Mouse (Mus musculus): ENCODE measurements around the gene Eipr1. TPM values are rescaled to one million over a fixed set of nuclear protein-coding genes. Genes with fewer than 3 reads are reported as not detected.

Gene Eipr1
- polyA plus RNA-seq, 1 experiment from 2014 or later, result 87.5 TPM

DNA sequence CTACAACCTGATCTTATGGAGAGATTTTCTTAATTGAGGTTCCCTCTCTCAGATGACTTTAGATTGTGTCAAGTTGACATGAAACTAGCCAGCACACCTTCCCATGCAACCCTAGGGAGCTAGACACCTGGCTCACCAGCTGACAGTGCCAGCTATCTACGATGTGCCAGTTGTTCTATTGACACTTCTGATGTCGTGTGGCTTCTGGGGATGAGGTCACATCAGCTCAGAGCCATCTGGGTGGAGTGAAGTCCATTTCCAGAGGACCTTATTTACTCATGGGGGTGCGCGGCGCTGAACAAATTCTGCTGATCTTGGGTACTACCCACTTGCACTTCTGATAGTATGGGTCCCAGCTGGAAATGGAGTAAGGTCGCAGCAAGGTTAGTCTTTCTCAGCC lies 146.7 kb downstream of the Eipr1 start:
- H3K4me2 ChIP-seq (ENCODE audit: low read length), result no peak overlapping the region
- no peaks in the 10 kb centered on the region for H3K9me3 ChIP-seq (replicated peaks; ENCODE audit: control insufficient read depth, low read length)
- H3K27ac ChIP-seq (ENCODE audit: low read depth, low read length), result no peak overlapping the region
- H3K4me3 ChIP-seq (ENCODE audit: low read depth, low read length), result no peak overlapping the region
- H3K9ac ChIP-seq (ENCODE audit: low read length), result no peak overlapping the region
- no peak for DNase-seq (ENCODE audit: low spot score)
- H3K27me3 ChIP-seq (replicated peaks; ENCODE audit: control insufficient read depth, insufficient read depth, low read length), result no peaks in the 10 kb centered on the region
- no peaks in the 10 kb centered on the region for H3K4me1 ChIP-seq (ENCODE audit: control insufficient read depth, insufficient read depth, low read length)
- WGBS, result 96% methylated on average over 6 of the region's 6 CpGs
- no peak for ATAC-seq
- H3K36me3 ChIP-seq (ENCODE audit: control insufficient read depth, insufficient read depth, low read length), result no peaks in the 10 kb centered on the region

DNA sequence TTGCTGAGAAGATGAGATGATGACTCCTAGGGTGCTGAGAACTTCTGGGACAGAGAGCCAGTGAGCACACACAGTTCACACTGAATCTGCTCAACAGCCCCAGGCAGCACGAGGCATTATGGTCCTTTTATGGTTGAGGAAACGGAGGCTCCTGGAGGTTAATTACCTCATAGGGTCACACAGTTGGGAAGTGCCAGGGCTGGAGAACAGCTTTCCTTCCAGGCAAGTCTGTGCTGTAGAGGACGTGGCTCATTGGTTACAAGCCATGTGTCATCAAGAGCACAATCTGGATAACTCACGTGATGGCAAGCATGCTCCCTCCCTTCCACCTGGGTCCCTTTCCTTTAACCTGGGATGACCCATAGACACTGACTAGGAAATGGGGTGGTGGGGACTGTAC lies 148.1 kb downstream of the Eipr1 start:
- Histone ChIP-seq H3K4me2 (ENCODE audit: low read length) (no peak overlapping the region), H3K4me3 (ENCODE audit: low read depth, low read length) (no peak overlapping the region), H3K27ac (ENCODE audit: low read depth, low read length) (no peak overlapping the region), H3K27me3 (replicated peaks; ENCODE audit: control insufficient read depth, insufficient read depth, low read length) (no peaks in the 10 kb centered on the region), H3K9ac (ENCODE audit: low read length) (no peak overlapping the region), H3K9me3 (replicated peaks; ENCODE audit: control insufficient read depth, low read length) (no peaks in the 10 kb centered on the region), H3K36me3 (ENCODE audit: control insufficient read depth, insufficient read depth, low read length) (no peaks in the 10 kb centered on the region), H3K4me1 (ENCODE audit: control insufficient read depth, insufficient read depth, low read length) (no peaks in the 10 kb centered on the region)
- 70% methylated on average over 4 of the region's 4 CpGs for WGBS
- ATAC-seq (no peak), DNase-seq (ENCODE audit: low spot score) (no peak)

DNA sequence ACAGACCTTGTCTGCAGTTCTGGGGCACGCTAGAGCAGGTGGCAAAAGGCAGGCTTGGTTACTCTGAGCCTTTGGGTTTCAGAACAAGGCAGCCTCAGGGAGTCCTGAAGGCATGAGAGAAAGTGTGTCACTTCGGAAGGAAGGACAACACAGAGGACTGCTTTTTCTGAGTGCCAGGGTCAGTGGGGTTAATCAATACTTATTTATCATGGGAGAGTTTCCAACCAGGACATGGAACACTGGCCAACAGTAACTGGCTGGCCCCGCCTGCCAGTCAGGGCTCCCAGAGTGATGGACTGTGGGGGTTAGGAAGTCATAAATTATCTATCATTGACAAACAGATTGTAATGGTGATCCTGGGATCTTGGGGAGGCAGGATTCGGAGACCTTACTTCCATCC lies 148.7 kb downstream of the Eipr1 start:
- Histone ChIP-seq H3K36me3 (ENCODE audit: control insufficient read depth, insufficient read depth, low read length) (no peaks in the 10 kb centered on the region), H3K4me3 (ENCODE audit: low read depth, low read length) (no peak overlapping the region), H3K27me3 (replicated peaks; ENCODE audit: control insufficient read depth, insufficient read depth, low read length) (no peaks in the 10 kb centered on the region), H3K9ac (ENCODE audit: low read length) (no peak overlapping the region), H3K4me2 (ENCODE audit: low read length) (no peak overlapping the region), H3K4me1 (ENCODE audit: control insufficient read depth, insufficient read depth, low read length) (no peaks in the 10 kb centered on the region), H3K9me3 (replicated peaks; ENCODE audit: control insufficient read depth, low read length) (no peaks in the 10 kb centered on the region), H3K27ac (ENCODE audit: low read depth, low read length) (no peak overlapping the region)
- ATAC-seq (no peak), DNase-seq (ENCODE audit: low spot score) (no peak)
- WGBS, result 91% methylated on average over 4 of the region's 4 CpGs

DNA sequence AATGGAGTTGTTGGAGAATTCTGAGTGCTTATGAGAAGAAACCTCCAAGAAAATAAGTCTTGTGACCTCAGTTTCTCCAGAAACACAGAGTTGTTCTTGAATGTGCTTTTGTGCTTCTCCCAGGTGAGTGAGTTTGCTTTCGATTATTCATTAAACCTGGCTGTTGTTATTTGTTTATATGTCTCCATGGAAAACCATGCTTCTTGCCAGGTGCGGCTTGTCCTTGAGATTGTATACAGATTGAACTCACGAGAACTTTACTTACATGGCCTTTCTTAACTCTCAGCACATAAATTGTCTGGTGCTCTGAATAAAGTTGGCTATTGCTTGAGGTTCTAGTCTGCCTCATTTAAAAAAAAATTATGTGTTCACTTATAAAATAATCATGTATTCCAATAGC lies 150.5 kb downstream of the Eipr1 start:
- H3K27ac ChIP-seq (ENCODE audit: low read depth, low read length), result no peak overlapping the region
- no peak overlapping the region for H3K4me2 ChIP-seq (ENCODE audit: low read length)
- DNase-seq (ENCODE audit: low spot score), result no peak
- H3K9ac ChIP-seq (ENCODE audit: low read length), result no peak overlapping the region
- no peak for ATAC-seq
- H3K4me1 ChIP-seq (ENCODE audit: control insufficient read depth, insufficient read depth, low read length), result 0 out of 2 replicates have a peak, but pooled peaks cover 3% of the 10 kb centered on the region
- no peaks in the 10 kb centered on the region for H3K27me3 ChIP-seq (replicated peaks; ENCODE audit: control insufficient read depth, insufficient read depth, low read length)
- no peak overlapping the region for H3K4me3 ChIP-seq (ENCODE audit: low read depth, low read length)
- WGBS, result 88% methylated on average over 3 of the region's 3 CpGs
- H3K9me3 ChIP-seq (replicated peaks; ENCODE audit: control insufficient read depth, low read length), result no peaks in the 10 kb centered on the region
- no peaks in the 10 kb centered on the region for H3K36me3 ChIP-seq (ENCODE audit: control insufficient read depth, insufficient read depth, low read length)

DNA sequence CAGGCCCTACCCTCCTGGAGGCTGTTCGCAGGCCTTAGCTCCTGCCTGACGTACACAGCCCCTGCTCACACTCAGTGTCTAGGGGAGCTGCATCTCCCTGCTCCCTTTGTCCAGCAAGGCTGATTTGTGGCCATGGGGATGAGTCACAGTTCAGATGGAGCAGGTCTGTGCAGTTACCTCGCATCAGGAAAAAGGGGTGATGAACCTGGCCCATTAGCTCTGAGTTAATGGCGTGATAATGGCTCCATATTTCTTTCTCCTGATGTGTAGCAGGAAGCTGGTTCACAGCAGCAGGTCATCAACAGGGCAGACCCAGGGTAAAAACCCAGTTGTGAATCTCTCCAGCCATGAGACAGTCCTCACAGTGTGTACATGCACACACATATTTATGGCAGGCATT lies 151.5 kb downstream of the Eipr1 start:
- 85% methylated on average over 4 of the region's 4 CpGs for WGBS
- Histone ChIP-seq H3K9ac (ENCODE audit: low read length) (no peak overlapping the region), H3K36me3 (ENCODE audit: control insufficient read depth, insufficient read depth, low read length) (no peaks in the 10 kb centered on the region), H3K4me2 (ENCODE audit: low read length) (no peak overlapping the region), H3K27ac (ENCODE audit: low read depth, low read length) (peak overlapping the region; percentile 14; the same call in 1 of the 2 replicates), H3K27me3 (replicated peaks; ENCODE audit: control insufficient read depth, insufficient read depth, low read length) (no peaks in the 10 kb centered on the region), H3K4me3 (ENCODE audit: low read depth, low read length) (no peak overlapping the region), H3K4me1 (ENCODE audit: control insufficient read depth, insufficient read depth, low read length) (peaks cover 6% of the 10 kb centered on the region; the same call in 1 of the 2 replicates), H3K9me3 (replicated peaks; ENCODE audit: control insufficient read depth, low read length) (no peaks in the 10 kb centered on the region)
- DNase-seq (ENCODE audit: low spot score), result no peak
- no peak for ATAC-seq

DNA sequence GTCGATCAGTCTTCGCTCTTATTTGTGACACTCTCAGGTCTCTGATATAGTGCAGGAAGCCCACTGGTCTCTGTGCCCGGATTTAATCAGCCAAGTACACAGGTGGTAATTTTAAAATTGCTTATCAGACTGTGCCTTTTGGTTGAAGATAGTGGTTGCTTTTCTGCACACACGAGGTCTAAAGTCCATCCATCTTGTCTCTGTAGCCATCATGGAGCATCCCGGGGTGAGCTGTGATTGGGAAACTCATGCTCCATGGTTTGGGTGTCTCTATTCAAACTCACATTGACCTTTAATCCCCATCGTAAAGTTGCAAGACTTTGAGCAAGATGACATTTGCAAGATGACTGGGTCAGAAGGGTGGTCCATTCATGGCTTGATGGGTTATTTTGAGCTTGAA lies 153.9 kb downstream of the Eipr1 start:
- ATAC-seq (no peak), DNase-seq (ENCODE audit: low spot score) (no peak)
- WGBS, result 85% methylated on average over 6 of the region's 6 CpGs
- Histone ChIP-seq H3K27me3 (replicated peaks; ENCODE audit: control insufficient read depth, insufficient read depth, low read length) (no peaks in the 10 kb centered on the region), H3K27ac (ENCODE audit: low read depth, low read length) (no peak overlapping the region), H3K4me1 (ENCODE audit: control insufficient read depth, insufficient read depth, low read length) (peaks cover 7% of the 10 kb centered on the region; the same call in 1 of the 2 replicates), H3K4me2 (ENCODE audit: low read length) (no peak overlapping the region), H3K4me3 (ENCODE audit: low read depth, low read length) (no peak overlapping the region), H3K36me3 (ENCODE audit: control insufficient read depth, insufficient read depth, low read length) (no peaks in the 10 kb centered on the region), H3K9ac (ENCODE audit: low read length) (no peak overlapping the region), H3K9me3 (replicated peaks; ENCODE audit: control insufficient read depth, low read length) (no peaks in the 10 kb centered on the region)

DNA sequence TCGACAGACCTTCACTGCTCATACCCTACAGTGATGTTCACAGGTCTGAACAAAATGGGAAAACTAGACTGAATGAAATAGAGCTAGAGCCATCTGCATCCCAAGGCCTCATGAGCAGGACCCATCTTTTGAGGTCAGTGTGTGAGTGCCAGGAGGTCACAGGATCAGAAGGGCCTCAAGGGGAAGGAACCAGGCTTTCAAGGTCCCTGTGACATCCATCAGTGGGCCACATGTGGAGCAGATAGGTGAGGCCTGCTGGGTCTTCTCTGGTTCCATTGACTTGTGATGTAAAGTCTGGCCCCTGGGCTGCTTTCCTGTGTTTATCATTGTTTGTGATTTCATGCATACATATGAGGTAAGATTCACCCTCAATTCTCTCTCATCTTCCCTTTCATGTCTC lies 154.4 kb downstream of the Eipr1 start:
- Histone ChIP-seq H3K9me3 (replicated peaks; ENCODE audit: control insufficient read depth, low read length) (no peaks in the 10 kb centered on the region), H3K4me3 (ENCODE audit: low read depth, low read length) (no peak overlapping the region), H3K36me3 (ENCODE audit: control insufficient read depth, insufficient read depth, low read length) (no peaks in the 10 kb centered on the region), H3K27ac (ENCODE audit: low read depth, low read length) (no peak overlapping the region), H3K27me3 (replicated peaks; ENCODE audit: control insufficient read depth, insufficient read depth, low read length) (no peaks in the 10 kb centered on the region), H3K4me2 (ENCODE audit: low read length) (no peak overlapping the region), H3K9ac (ENCODE audit: low read length) (no peak overlapping the region), H3K4me1 (ENCODE audit: control insufficient read depth, insufficient read depth, low read length) (peaks cover 8% of the 10 kb centered on the region; the same call in 1 of the 2 replicates)
- 96% methylated on average over 1 of the region's 1 CpGs for WGBS
- no peak for DNase-seq (ENCODE audit: low spot score)
- ATAC-seq, result no peak

DNA sequence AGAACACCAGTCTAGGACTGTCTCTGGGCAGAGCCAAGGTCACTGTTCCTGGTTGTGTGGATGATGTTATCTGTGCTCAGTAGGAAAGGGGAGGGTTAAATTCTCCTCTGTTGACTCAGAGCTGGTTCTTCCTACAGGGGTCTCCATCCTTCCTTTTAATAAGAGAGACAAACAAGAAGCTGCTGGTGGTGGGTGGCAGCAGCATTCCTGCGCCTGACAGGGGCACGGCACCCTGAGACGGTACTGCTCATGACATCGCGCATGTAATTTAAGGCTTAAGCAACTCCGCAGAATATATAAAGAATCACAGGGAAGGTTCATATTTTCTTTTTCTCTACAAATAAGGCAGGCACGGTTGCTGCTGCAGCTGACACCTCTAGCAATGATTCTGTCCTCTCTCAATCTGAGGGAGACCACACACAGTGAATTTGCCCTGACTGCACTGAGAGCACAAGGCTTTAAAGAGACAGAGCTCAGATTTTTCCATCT lies 155.2 kb downstream of the Eipr1 start:
- peak; percentile 44; the same call in 1 of the 2 replicates for ATAC-seq
- H3K27me3 ChIP-seq (replicated peaks; ENCODE audit: control insufficient read depth, insufficient read depth, low read length), result no peaks in the 10 kb centered on the region
- H3K4me1 ChIP-seq (ENCODE audit: control insufficient read depth, insufficient read depth, low read length), result peaks cover 8% of the 10 kb centered on the region; the same call in 1 of the 2 replicates
- 22% methylated on average over 7 of the region's 7 CpGs for WGBS
- H3K9ac ChIP-seq (ENCODE audit: low read length), result peak overlapping the region; percentile 35
- peak; percentile 58 for DNase-seq (ENCODE audit: low spot score)
- H3K27ac ChIP-seq (ENCODE audit: low read depth, low read length), result peak overlapping the region; percentile 49; the same call in 1 of the 2 replicates
- peak overlapping the region; percentile 16; the same call in 1 of the 2 replicates for H3K4me2 ChIP-seq (ENCODE audit: low read length)
- H3K4me3 ChIP-seq (ENCODE audit: low read depth, low read length), result no peak overlapping the region
- H3K36me3 ChIP-seq (ENCODE audit: control insufficient read depth, insufficient read depth, low read length), result no peaks in the 10 kb centered on the region
- no peaks in the 10 kb centered on the region for H3K9me3 ChIP-seq (replicated peaks; ENCODE audit: control insufficient read depth, low read length)

DNA sequence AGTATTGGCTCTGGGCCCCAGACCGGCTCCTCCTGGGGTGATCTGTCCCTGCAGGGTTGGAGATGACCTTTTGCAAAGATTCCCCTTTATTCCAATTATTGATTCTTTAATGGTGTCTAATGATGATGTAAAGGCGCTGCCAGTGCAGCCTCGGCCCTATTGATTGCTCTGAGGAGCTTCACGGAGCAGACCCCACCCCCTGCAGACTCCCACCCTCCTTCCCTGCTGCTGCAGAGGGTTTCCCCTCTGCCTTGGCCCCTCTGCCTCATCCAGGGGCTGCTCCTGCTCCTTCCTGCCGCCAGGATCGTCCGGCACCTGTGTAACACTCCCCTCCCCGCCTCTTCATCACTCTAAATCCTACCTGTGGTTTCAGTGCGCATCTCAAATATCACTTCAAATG lies 156.2 kb downstream of the Eipr1 start:
- peaks cover 8% of the 10 kb centered on the region; the same call in 1 of the 2 replicates for H3K4me1 ChIP-seq (ENCODE audit: control insufficient read depth, insufficient read depth, low read length)
- peak overlapping the region; percentile 27; the same call in 1 of the 2 replicates for H3K27ac ChIP-seq (ENCODE audit: low read depth, low read length)
- no peaks in the 10 kb centered on the region for H3K9me3 ChIP-seq (replicated peaks; ENCODE audit: control insufficient read depth, low read length)
- H3K4me2 ChIP-seq (ENCODE audit: low read length), result no peak overlapping the region
- DNase-seq (ENCODE audit: low spot score) (no peak), ATAC-seq (no peak)
- no peaks in the 10 kb centered on the region for H3K27me3 ChIP-seq (replicated peaks; ENCODE audit: control insufficient read depth, insufficient read depth, low read length)
- H3K4me3 ChIP-seq (ENCODE audit: low read depth, low read length), result no peak overlapping the region
- no peak overlapping the region for H3K9ac ChIP-seq (ENCODE audit: low read length)
- no peaks in the 10 kb centered on the region for H3K36me3 ChIP-seq (ENCODE audit: control insufficient read depth, insufficient read depth, low read length)
- 24% methylated on average over 9 of the region's 9 CpGs for WGBS
